Comparison of ENCODE assay signal across 8 mouse cellular contexts in the genomic region with DNA sequence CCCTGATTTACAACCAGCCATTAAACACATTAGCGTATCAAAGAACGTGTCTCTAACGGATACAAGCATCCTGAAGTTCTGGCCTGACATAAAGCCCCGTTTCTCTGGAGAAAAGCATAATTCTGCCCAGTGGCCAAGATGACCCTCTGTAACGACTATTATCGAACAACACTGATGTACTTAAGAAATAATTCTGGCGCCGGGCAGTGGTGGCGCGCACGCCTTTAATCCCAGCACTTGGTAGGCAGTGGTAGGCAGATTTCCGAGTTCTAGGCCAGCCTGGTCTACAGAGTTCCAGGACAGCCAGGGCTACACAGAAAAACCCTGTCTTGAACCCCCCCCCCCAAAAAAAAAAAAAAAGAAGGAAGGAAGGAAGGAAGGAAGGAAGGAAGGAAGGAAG.
DNase-seq lines count a peak whose midpoint lies in the region; ATAC-seq and TF ChIP-seq lines count a peak whose summit lies in the region.

No protein-coding gene starts in this region.

- H3K27me3 ChIP-seq in lung, embryonic 14.5 days (ENCODE audit: insufficient read depth, low read length) = no peaks in the 10 kb centered on the region
- no peaks in the 10 kb centered on the region for H3K27me3 ChIP-seq in forebrain, embryonic 12.5 days
- no peaks in the 10 kb centered on the region for H3K27me3 ChIP-seq in kidney, postnatal 0 days (ENCODE audit: insufficient read depth, low read length)

- peak overlapping the region; percentile 61 for H3K4me2 ChIP-seq in lung, embryonic 14.5 days
- peak overlapping the region; percentile 45 for H3K4me2 ChIP-seq in forebrain, embryonic 12.5 days
- H3K4me2 ChIP-seq in kidney, postnatal 0 days (ENCODE audit: low read length) = peak overlapping the region; percentile 46

- no peaks in the 10 kb centered on the region for H3K9me3 ChIP-seq in lung, embryonic 14.5 days (ENCODE audit: low read depth, low read length)
- no peaks in the 10 kb centered on the region for H3K9me3 ChIP-seq in forebrain, embryonic 12.5 days
- no peaks in the 10 kb centered on the region for H3K9me3 ChIP-seq in kidney, postnatal 0 days (replicated peaks; ENCODE audit: low read length)

- H3K4me3 ChIP-seq in lung, embryonic 14.5 days (ENCODE audit: low read depth, low read length) = peak overlapping the region; percentile 84
- H3K4me3 ChIP-seq in forebrain, embryonic 12.5 days (replicated peaks) = peak overlapping the region; percentile 89; the same call in 1 of the 2 replicates
- H3K4me3 ChIP-seq in kidney, postnatal 0 days (replicated peaks; ENCODE audit: low read depth, low read length) = peak overlapping the region; percentile 90
- H3K4me3 ChIP-seq in olfactory bulb, adult 2 months (ENCODE audit: insufficient read depth, low read depth, low read length) = no peak overlapping the region

- TF ChIP-seq POLR2A in olfactory bulb, adult 2 months (IDR thresholded peaks at IDR 0.05; ENCODE audit: insufficient read depth, low read depth, low read length) = no peak

- no peaks in the 10 kb centered on the region for H3K36me3 ChIP-seq in lung, embryonic 14.5 days (ENCODE audit: insufficient read depth)
- peaks cover 5% of the 10 kb centered on the region; the same call in 1 of the 2 replicates for H3K36me3 ChIP-seq in forebrain, embryonic 12.5 days (replicated peaks)
- H3K36me3 ChIP-seq in kidney, postnatal 0 days (ENCODE audit: insufficient read depth, low read length) = 0 out of 2 replicates have a peak, but pooled peaks cover 2% of the 10 kb centered on the region

- peaks cover 3% of the 10 kb centered on the region; the same call in 1 of the 2 replicates for H3K4me1 ChIP-seq in lung, embryonic 14.5 days (ENCODE audit: insufficient read depth)
- peaks cover 17% of the 10 kb centered on the region for H3K4me1 ChIP-seq in forebrain, embryonic 12.5 days
- peaks cover 18% of the 10 kb centered on the region for H3K4me1 ChIP-seq in kidney, postnatal 0 days (replicated peaks; ENCODE audit: insufficient read depth, low read length)
- peaks cover 2% of the 10 kb centered on the region for H3K4me1 ChIP-seq in olfactory bulb, adult 2 months (ENCODE audit: control insufficient read depth, insufficient read depth, low read length)

- DNase-seq in lung, embryonic 14.5 days = peak; percentile 13
- no peak for DNase-seq in lung, postnatal 14 days
- no peak for DNase-seq in kidney, postnatal 0 days (ENCODE audit: low spot score)
- DNase-seq in right cerebral cortex, adult 18-20 months = no peak
- no peak for DNase-seq in embryo, embryonic 10 days (ENCODE audit: low spot score)

- TF ChIP-seq CTCF in lung, embryonic 14.5 days (IDR thresholded peaks at IDR 0.05; ENCODE audit: low read depth) = no peak
- no peak for TF ChIP-seq CTCF in kidney, postnatal 0 days (IDR thresholded peaks at IDR 0.05; ENCODE audit: low read depth)
- no peak for TF ChIP-seq CTCF in olfactory bulb, adult 2 months (IDR thresholded peaks at IDR 0.05; ENCODE audit: insufficient read depth, low read depth, low read length)

- no peak for ATAC-seq in lung, embryonic 14.5 days (ENCODE audit: insufficient read depth)
- ATAC-seq in forebrain, embryonic 12.5 days (ENCODE audit: low FRiP score) = no peak
- ATAC-seq in kidney, postnatal 0 days (replicated peaks; ENCODE audit: low FRiP score, low read depth) = no peak
- ATAC-seq in megakaryocyte progenitor cell, adult 5-6 weeks (replicated peaks; ENCODE audit: poor library complexity) = no peak

- peak overlapping the region; percentile 61; the same call in 1 of the 2 replicates for H3K27ac ChIP-seq in lung, embryonic 14.5 days (ENCODE audit: low read depth)
- H3K27ac ChIP-seq in forebrain, embryonic 12.5 days = peak overlapping the region; percentile 74
- peak overlapping the region; percentile 85 for H3K27ac ChIP-seq in kidney, postnatal 0 days
- H3K27ac ChIP-seq in olfactory bulb, adult 2 months (ENCODE audit: insufficient read depth, low read depth, low read length) = peak overlapping the region; percentile 68

- 46% methylated on average over 12 of the region's 12 CpGs for WGBS in lung, embryonic 14.5 days
- 51% methylated on average over 12 of the region's 12 CpGs for WGBS in forebrain, embryonic 12.5 days
- 35% methylated on average over 12 of the region's 12 CpGs for WGBS in kidney, postnatal 0 days
- 40% methylated on average over 12 of the region's 12 CpGs for WGBS in olfactory bulb, adult 2 months

- H3K9ac ChIP-seq in lung, embryonic 14.5 days = peak overlapping the region; percentile 10; the same call in 1 of the 2 replicates
- no peak overlapping the region for H3K9ac ChIP-seq in forebrain, embryonic 12.5 days
- H3K9ac ChIP-seq in kidney, postnatal 0 days (ENCODE audit: low read depth, low read length) = no peak overlapping the region
